Mouse (Mus musculus): Measurements from ENCODE around the gene 5730480H06Rik. TPM values are rescaled to one million over a fixed set of nuclear protein-coding genes. Genes with fewer than 3 reads are reported as not detected.

5730480H06Rik gene
- 3.6 TPM in 1 of 2 replicates, not detected in the other for polyA plus RNA-seq (2012; ENCODE audit: insufficient read depth, low replicate concordance)

DNA sequence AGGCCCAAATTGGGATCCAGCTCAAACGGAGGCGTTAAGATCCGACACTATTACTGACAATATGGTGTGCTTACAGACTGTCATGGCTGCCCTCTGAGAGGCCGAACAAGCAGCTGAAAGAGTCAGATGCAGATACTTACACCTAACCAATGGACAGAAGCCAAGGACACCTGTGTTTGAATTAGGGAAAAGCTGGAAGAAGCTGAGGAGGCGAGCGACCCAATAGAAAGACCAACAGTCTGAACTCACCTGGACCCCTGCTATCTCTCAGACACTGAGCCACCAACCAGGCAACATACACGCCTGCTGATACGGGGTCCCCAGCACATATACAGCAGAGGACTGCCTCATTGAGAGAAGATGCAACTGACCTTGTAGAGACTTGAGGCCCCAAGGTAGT is at the start of gene 5730480H06Rik:
5730480H06Rik (plus strand) TSS at position 301 of the 400 bp plus-strand sequence.
- Histone ChIP-seq H3K4me3 (replicated peaks) (no peak within 1 kb of the TSS), H3K4me1 (peaks cover 41% of the 10 kb centered on the region)
- TF ChIP-seq FLI1 (IDR thresholded peaks at IDR 0.05; ENCODE audit: low read length) (no peak), GATA1 (IDR thresholded peaks at IDR 0.05; ENCODE audit: borderline replicate concordance, low read length) (no peak)

DNA sequence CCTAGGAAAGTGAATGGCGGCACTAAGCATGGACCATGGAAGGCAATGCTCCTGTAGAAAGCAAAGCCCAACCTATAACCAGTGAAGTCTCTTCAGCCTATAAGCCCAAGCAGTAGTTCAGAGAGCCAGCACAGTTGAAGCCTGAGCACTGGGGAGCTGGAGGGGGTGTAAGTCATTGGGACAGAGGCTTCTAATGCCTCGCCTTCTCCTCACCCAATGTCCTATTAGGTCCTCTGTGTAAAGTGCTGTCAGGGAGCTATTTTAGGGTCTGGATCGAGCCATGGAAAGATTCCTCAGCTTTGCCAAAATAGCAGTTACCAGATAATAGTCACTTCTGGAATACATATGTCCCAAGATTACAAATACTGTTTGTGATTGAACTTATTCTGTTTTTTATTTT is 26.6 kb upstream of the 5730480H06Rik start:
- no peaks in the 10 kb centered on the region for H3K36me3 ChIP-seq (replicated peaks; ENCODE audit: low read length)
- peaks cover 7% of the 10 kb centered on the region for H3K4me1 ChIP-seq
- peaks cover 4% of the 10 kb centered on the region for H3K27me3 ChIP-seq (replicated peaks)
- TF ChIP-seq GATA1 (IDR thresholded peaks at IDR 0.05; ENCODE audit: borderline replicate concordance, low read length): no peak
- TF ChIP-seq FLI1 (IDR thresholded peaks at IDR 0.05; ENCODE audit: low read length): no peak
- no peak overlapping the region for H3K4me3 ChIP-seq (replicated peaks)
- H3K9me3 ChIP-seq: 0 out of 2 replicates have a peak, but pooled peaks cover 7% of the 10 kb centered on the region

More for the DNA sequence above, at the start of gene 5730480H06Rik:
- Histone ChIP-seq H3K9me3 (no peaks in the 10 kb centered on the region), H3K36me3 (replicated peaks; ENCODE audit: low read length) (no peaks in the 10 kb centered on the region), H3K27me3 (replicated peaks) (no peaks in the 10 kb centered on the region)

GRCm38 (mm10) chr5:48315057-48315602 is 12.6 kb upstream of the 5730480H06Rik start:
- TF ChIP-seq FLI1 (IDR thresholded peaks at IDR 0.05; ENCODE audit: low read length): no peak
- no peak for TF ChIP-seq GATA1 (IDR thresholded peaks at IDR 0.05; ENCODE audit: borderline replicate concordance, low read length)
- H3K9me3 ChIP-seq: no peaks in the 10 kb centered on the region
- H3K4me3 ChIP-seq (replicated peaks): no peak overlapping the region
- no peaks in the 10 kb centered on the region for H3K27me3 ChIP-seq (replicated peaks)
- no peaks in the 10 kb centered on the region; the same call in 1 of the 2 replicates for H3K4me1 ChIP-seq
- H3K36me3 ChIP-seq (replicated peaks; ENCODE audit: low read length): no peaks in the 10 kb centered on the region

DNA sequence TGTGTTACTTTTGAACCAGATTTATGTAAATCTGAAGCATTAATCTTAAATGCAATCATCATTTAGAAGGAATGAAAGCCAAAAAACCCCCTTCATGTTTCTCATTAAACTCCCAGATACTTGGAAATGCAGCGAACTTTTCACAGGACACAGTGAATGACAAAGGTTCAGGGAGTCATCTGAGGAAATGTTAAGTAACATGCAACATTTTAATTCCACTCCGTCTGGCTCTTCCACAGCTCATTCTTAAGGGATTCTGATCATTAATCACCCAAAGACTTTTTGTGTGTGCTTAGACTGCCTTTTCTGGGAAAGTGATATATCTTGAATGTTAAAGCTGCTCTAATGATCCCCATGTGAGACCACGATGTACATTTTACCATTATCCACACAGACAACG is 7.2 kb upstream of the 5730480H06Rik start:
- no peaks in the 10 kb centered on the region for H3K36me3 ChIP-seq (replicated peaks; ENCODE audit: low read length)

DNA sequence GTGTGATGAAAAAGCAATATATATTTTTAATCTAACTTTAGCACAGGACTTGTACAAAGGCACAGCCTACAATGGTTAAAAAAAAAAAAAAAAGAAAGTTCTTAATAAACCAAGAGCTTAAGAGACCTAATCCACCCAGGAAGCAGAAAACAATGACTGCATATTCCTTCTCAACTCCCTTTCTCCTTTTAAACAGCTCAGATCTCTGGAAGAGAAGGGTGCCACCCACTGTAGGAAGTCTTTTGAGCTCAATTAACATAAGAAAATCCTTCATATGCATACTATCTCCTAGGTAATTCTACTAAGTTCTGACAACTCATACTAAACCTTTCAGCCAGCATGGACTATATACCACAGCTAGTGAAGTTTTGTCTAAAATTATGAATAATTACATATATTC is 1.5 kb upstream of the 5730480H06Rik start:
- no peaks in the 10 kb centered on the region for H3K9me3 ChIP-seq
- no peaks in the 10 kb centered on the region for H3K27me3 ChIP-seq (replicated peaks)
- TF ChIP-seq FLI1 (IDR thresholded peaks at IDR 0.05; ENCODE audit: low read length): no peak
- no peak for TF ChIP-seq GATA1 (IDR thresholded peaks at IDR 0.05; ENCODE audit: borderline replicate concordance, low read length)
- no peak overlapping the region for H3K4me3 ChIP-seq (replicated peaks)
- H3K4me1 ChIP-seq: peaks cover 27% of the 10 kb centered on the region
- H3K36me3 ChIP-seq (replicated peaks; ENCODE audit: low read length): no peaks in the 10 kb centered on the region

More for the DNA sequence above, 7.2 kb upstream of the 5730480H06Rik start:
- Histone ChIP-seq H3K4me3 (replicated peaks) (no peak overlapping the region), H3K9me3 (no peaks in the 10 kb centered on the region), H3K27me3 (replicated peaks) (no peaks in the 10 kb centered on the region), H3K4me1 (no peaks in the 10 kb centered on the region; the same call in 1 of the 2 replicates)
- TF ChIP-seq FLI1 (IDR thresholded peaks at IDR 0.05; ENCODE audit: low read length) (no peak), GATA1 (IDR thresholded peaks at IDR 0.05; ENCODE audit: borderline replicate concordance, low read length) (no peak)

DNA sequence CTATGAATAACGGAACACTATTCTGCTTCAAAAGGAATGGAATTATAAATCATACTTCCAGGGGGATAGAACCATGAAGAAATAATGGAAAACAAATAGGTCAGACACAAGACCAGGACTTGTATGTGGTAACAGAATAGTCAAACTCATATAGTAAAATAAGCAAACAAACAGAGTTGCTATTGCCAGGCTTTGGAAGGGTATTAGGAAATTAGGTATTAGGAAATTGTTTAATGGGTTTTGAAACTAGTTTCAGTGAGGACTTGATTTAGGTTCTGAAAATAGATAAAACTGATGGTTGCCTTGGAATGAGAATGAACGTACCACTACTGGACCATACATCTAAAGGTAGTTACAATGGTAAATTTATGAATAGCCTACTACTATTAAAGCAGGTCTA is 2.0 kb downstream of the 5730480H06Rik start:
- TF ChIP-seq FLI1 (IDR thresholded peaks at IDR 0.05; ENCODE audit: low read length) (no peak), GATA1 (IDR thresholded peaks at IDR 0.05; ENCODE audit: borderline replicate concordance, low read length) (no peak)
- no peaks in the 10 kb centered on the region for H3K27me3 ChIP-seq (replicated peaks)
- H3K36me3 ChIP-seq (replicated peaks; ENCODE audit: low read length): no peaks in the 10 kb centered on the region
- H3K4me1 ChIP-seq: peaks cover 59% of the 10 kb centered on the region
- H3K9me3 ChIP-seq: peaks cover 2% of the 10 kb centered on the region; the same call in 1 of the 2 replicates
- H3K4me3 ChIP-seq (replicated peaks): no peak overlapping the region

GRCm38 (mm10) chr5:48330817-48331216 is 3.1 kb downstream of the 5730480H06Rik start:
- no peaks in the 10 kb centered on the region for H3K27me3 ChIP-seq (replicated peaks)
- no peak for TF ChIP-seq GATA1 (IDR thresholded peaks at IDR 0.05; ENCODE audit: borderline replicate concordance, low read length)
- no peak for TF ChIP-seq FLI1 (IDR thresholded peaks at IDR 0.05; ENCODE audit: low read length)
- no peaks in the 10 kb centered on the region for H3K36me3 ChIP-seq (replicated peaks; ENCODE audit: low read length)
- peaks cover 7% of the 10 kb centered on the region; the same call in 1 of the 2 replicates for H3K9me3 ChIP-seq
- H3K4me3 ChIP-seq (replicated peaks): no peak overlapping the region
- H3K4me1 ChIP-seq: peaks cover 64% of the 10 kb centered on the region

- peaks cover 7% of the 10 kb centered on the region; the same call in 1 of the 2 replicates for H3K9me3 ChIP-seq
- peak overlapping the region; percentile 72 for H3K4me3 ChIP-seq (replicated peaks)
- H3K36me3 ChIP-seq (replicated peaks; ENCODE audit: low read length): no peaks in the 10 kb centered on the region
- H3K27me3 ChIP-seq (replicated peaks): no peaks in the 10 kb centered on the region
- peaks cover 64% of the 10 kb centered on the region for H3K4me1 ChIP-seq
- TF ChIP-seq GATA1 (IDR thresholded peaks at IDR 0.05; ENCODE audit: borderline replicate concordance, low read length) (no peak), FLI1 (IDR thresholded peaks at IDR 0.05; ENCODE audit: low read length) (no peak)
Observed at GRCm38 (mm10) chr5:48331441-48331840, 3.7 kb downstream of the 5730480H06Rik start.

GRCm38 (mm10) chr5:48333407-48333806 is 5.7 kb downstream of the 5730480H06Rik start:
- no peak overlapping the region for H3K4me3 ChIP-seq (replicated peaks)
- peaks cover 51% of the 10 kb centered on the region for H3K4me1 ChIP-seq

DNA sequence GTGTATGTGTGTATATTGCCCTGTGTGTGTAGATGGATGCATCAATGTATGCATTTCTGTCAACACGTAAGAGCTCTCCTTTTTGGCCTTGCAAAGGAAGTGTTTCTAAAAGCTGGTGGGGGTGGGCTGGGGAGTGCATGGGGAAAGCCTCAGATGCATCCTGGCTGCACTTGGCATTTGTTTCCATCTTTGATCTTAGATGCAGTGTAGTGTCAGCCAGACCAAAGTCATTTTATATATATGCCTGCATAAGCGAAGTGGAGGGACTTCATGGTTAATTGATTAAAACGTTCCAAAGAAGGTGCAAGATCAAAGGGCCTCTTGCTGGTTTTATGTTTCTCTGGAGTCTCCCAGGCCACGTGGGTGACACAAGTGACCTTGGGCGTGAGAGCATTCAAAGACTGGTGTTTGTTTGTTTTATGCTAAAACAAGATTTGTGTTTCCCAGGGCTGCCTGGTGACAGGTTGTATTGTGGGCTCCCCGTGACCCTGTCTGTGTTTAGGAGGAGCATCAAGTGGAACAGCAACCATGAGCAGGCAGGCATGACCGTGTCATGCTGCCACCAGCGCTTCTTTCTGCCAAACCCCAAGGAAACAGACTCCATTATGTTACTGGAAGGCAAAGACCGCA is 6.2 kb downstream of the 5730480H06Rik start:
- H3K4me3 ChIP-seq (replicated peaks): no peak overlapping the region

More at GRCm38 (mm10) chr5:48333407-48333806, 5.7 kb downstream of the 5730480H06Rik start:
- Histone ChIP-seq H3K27me3 (replicated peaks) (no peaks in the 10 kb centered on the region), H3K9me3 (peaks cover 7% of the 10 kb centered on the region; the same call in 1 of the 2 replicates), H3K36me3 (replicated peaks; ENCODE audit: low read length) (no peaks in the 10 kb centered on the region)
- TF ChIP-seq GATA1 (IDR thresholded peaks at IDR 0.05; ENCODE audit: borderline replicate concordance, low read length) (no peak), FLI1 (IDR thresholded peaks at IDR 0.05; ENCODE audit: low read length) (no peak)

More for the DNA sequence above, 6.2 kb downstream of the 5730480H06Rik start:
- no peaks in the 10 kb centered on the region for H3K27me3 ChIP-seq (replicated peaks)
- H3K36me3 ChIP-seq (replicated peaks; ENCODE audit: low read length): no peaks in the 10 kb centered on the region
- TF ChIP-seq GATA1 (IDR thresholded peaks at IDR 0.05; ENCODE audit: borderline replicate concordance, low read length): no peak
- no peak for TF ChIP-seq FLI1 (IDR thresholded peaks at IDR 0.05; ENCODE audit: low read length)
- H3K9me3 ChIP-seq: peaks cover 7% of the 10 kb centered on the region; the same call in 1 of the 2 replicates
- peaks cover 49% of the 10 kb centered on the region for H3K4me1 ChIP-seq

Data from megakaryocyte, embryonic 14.5 days (primary cell).